Mouse (Mus musculus): ENCODE measurements around the gene Cryzl2. TPM values are rescaled to one million over a fixed set of nuclear protein-coding genes. Genes with fewer than 3 reads are reported as not detected.
A peak's percentile ranks its signal among the peaks of the same experiment; 100 is the strongest.

Gene Cryzl2
- total and polyA plus RNA-seq, 2 experiments from 2014 or later, result 11.4 to 11.6 TPM

DNA sequence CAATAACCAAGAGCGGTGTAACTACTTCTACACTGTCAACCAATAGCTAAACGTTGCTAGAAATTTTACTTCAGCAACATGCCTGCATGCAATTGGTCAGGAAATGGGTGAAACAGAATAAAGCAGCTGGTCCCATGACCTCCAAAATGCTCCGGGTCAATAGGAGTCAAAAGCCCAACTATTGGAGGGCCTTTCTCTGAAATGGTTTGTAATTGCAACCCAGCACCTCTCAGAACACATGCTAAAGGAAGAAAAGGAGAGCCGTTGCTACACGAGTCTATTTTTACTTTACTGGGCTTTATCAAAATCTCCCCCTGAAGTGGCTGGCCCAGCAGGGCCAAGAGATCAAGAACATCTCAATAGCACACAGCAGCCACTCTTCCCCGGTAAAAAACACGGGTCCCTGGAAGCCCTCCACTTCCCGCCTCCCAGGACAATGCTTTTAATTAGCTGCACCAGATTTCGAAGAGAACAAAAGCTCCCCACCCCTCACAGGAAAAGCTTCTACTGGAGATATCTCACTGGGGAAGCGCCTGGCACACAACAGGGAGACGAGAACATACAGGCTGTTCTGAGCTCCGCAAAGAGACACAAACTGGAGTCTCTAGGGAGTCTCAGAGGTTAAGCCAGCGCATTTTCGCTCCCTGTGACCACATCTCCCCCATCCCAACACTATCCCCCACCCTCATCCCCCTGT is 15.2 kb upstream of the Cryzl2 start:
- Histone ChIP-seq H3K27me3 (ENCODE audit: insufficient read depth, low read length) (no peaks in the 10 kb centered on the region), H3K4me3 (ENCODE audit: low read length) (no peak overlapping the region), H3K27ac (no peak overlapping the region), H3K4me2 (ENCODE audit: low read depth, low read length) (peak overlapping the region; percentile 22; the same call in 1 of the 2 replicates), H3K36me3 (ENCODE audit: insufficient read depth, low read length) (no peaks in the 10 kb centered on the region), H3K4me1 (ENCODE audit: insufficient read depth, low read length) (0 out of 2 replicates have a peak, but pooled peaks cover 9% of the 10 kb centered on the region), H3K9me3 (ENCODE audit: low read length) (no peaks in the 10 kb centered on the region), H3K9ac (replicated peaks; ENCODE audit: low read length) (0 out of 2 replicates have a peak overlapping the region, but pooled peaks have one; percentile 9)
- 14% methylated on average over 14 of the region's 14 CpGs for WGBS
- DNase-seq (ENCODE audit: low spot score) (no peak), ATAC-seq (peak; percentile 10; the same call in 1 of the 2 replicates)
- no peak for TF ChIP-seq CTCF (IDR thresholded peaks at IDR 0.05; ENCODE audit: low read depth)

DNA sequence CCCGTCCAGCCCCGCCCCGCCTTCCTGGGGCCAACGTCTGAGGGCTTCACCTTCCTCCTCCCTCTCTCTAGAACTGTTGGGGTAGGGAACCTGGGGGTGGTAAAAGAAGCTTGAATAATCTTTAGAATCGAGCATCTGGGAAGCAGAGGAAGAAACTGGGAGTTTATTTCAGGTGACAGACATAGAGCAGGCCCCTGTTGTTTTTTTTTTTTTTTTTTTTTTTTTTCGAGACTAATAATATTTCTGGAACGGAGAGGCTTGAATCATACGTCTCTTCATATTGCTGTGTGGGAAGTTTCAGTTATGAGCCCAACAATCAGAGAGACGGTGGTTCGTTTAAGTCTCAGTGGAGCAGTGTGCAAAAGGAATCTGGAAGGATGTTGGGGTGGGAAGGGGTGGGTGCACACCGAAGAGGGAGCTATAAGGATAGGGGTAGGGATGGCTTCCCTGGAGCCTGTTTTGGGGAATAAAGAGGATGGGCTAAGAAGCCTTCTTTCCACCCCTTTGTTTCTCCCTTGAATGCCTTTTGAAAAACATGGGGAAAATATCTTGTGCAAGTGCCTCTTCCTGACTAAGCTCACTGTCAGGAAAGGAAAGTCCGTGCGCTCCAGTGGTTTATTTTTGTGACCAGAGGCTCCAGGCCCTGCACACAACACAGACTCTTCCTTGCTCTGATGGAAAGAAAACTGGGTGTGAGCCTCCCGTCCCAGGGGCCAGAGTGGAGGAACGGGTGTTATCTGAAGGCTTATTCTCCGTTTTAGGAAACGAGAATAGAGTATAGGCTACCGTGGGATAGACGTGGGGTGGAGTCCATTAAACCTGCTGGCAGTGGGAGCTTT is 14.4 kb upstream of the Cryzl2 start:
- Histone ChIP-seq H3K36me3 (ENCODE audit: insufficient read depth, low read length) (no peaks in the 10 kb centered on the region), H3K27me3 (ENCODE audit: insufficient read depth, low read length) (no peaks in the 10 kb centered on the region), H3K4me1 (ENCODE audit: insufficient read depth, low read length) (0 out of 2 replicates have a peak, but pooled peaks cover 9% of the 10 kb centered on the region), H3K9ac (replicated peaks; ENCODE audit: low read length) (0 out of 2 replicates have a peak overlapping the region, but pooled peaks have one; percentile 9), H3K4me3 (ENCODE audit: low read length) (no peak overlapping the region), H3K9me3 (ENCODE audit: low read length) (no peaks in the 10 kb centered on the region), H3K4me2 (ENCODE audit: low read depth, low read length) (peak overlapping the region; percentile 22; the same call in 1 of the 2 replicates), H3K27ac (no peak overlapping the region)
- DNase-seq (ENCODE audit: low spot score) (no peak), ATAC-seq (no peak)
- 25% methylated on average over 19 of the region's 19 CpGs for WGBS
- no peak for TF ChIP-seq CTCF (IDR thresholded peaks at IDR 0.05; ENCODE audit: low read depth)

GRCm38 (mm10) chr1:157444632-157445300 is 13.6 kb upstream of the Cryzl2 start:
- Histone ChIP-seq H3K9me3 (ENCODE audit: low read length) (no peaks in the 10 kb centered on the region), H3K9ac (replicated peaks; ENCODE audit: low read length) (no peak overlapping the region), H3K27me3 (ENCODE audit: insufficient read depth, low read length) (no peaks in the 10 kb centered on the region), H3K27ac (no peak overlapping the region), H3K36me3 (ENCODE audit: insufficient read depth, low read length) (no peaks in the 10 kb centered on the region), H3K4me3 (ENCODE audit: low read length) (no peak overlapping the region), H3K4me1 (ENCODE audit: insufficient read depth, low read length) (peaks cover 6% of the 10 kb centered on the region), H3K4me2 (ENCODE audit: low read depth, low read length) (no peak overlapping the region)
- 66% methylated on average over 13 of the region's 13 CpGs for WGBS
- DNase-seq (ENCODE audit: low spot score) (no peak), ATAC-seq (no peak)
- TF ChIP-seq CTCF (IDR thresholded peaks at IDR 0.05; ENCODE audit: low read depth), result no peak

DNA sequence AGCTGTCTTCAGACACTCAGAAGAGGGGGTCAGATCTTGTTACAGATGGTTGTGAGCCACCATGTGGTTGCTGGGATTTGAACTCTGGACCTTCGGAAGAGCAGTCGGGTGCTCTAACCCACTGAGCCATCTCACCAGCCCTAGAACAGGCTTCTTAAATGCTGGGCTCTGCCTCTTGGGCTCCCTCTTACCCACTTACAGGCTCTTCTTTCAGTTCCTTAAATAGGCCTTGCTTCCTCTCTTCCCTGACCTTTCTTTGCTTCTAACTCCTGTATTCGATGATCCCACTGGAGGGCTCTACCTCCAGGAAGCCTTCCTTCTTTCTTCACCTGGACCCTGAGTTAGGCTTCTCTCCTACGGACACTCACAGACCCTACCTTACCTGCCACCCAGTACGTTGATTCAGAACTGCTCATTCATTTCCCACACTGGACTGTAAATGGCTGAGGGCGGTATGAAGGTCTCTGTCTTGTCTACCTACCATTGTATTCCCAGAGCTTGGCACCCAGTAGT is 12.9 kb upstream of the Cryzl2 start:
- no peaks in the 10 kb centered on the region for H3K9me3 ChIP-seq (ENCODE audit: low read length)
- no peak overlapping the region for H3K4me2 ChIP-seq (ENCODE audit: low read depth, low read length)
- DNase-seq (ENCODE audit: low spot score) (no peak), ATAC-seq (no peak)
- TF ChIP-seq CTCF (IDR thresholded peaks at IDR 0.05; ENCODE audit: low read depth), result no peak
- no peaks in the 10 kb centered on the region for H3K36me3 ChIP-seq (ENCODE audit: insufficient read depth, low read length)
- H3K27ac ChIP-seq, result no peak overlapping the region
- 92% methylated on average over 6 of the region's 6 CpGs for WGBS
- H3K4me3 ChIP-seq (ENCODE audit: low read length), result no peak overlapping the region
- H3K27me3 ChIP-seq (ENCODE audit: insufficient read depth, low read length), result no peaks in the 10 kb centered on the region
- no peak overlapping the region for H3K9ac ChIP-seq (replicated peaks; ENCODE audit: low read length)
- peaks cover 9% of the 10 kb centered on the region for H3K4me1 ChIP-seq (ENCODE audit: insufficient read depth, low read length)

DNA sequence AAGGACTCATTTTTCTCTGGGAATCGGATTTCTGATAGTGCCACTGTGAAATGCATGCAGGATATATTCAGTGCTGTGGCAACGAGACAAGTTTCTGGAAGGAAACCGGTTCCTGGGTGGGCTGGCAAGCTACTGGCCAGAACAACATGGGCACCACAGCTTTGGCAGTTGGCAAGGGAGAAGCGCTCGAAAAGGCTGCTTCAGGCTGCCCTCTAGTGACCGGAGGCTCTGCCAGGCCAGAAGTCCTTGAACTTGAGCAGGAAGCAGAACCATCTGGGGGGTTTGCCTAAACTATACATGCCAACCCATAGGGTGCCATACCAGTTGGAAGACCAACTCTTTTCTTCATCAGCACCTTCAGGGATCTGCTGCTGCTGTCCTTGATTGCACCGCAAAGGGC is 12.1 kb upstream of the Cryzl2 start:
- Histone ChIP-seq H3K4me3 (ENCODE audit: low read length) (no peak overlapping the region), H3K9ac (replicated peaks; ENCODE audit: low read length) (no peak overlapping the region), H3K27me3 (ENCODE audit: insufficient read depth, low read length) (no peaks in the 10 kb centered on the region), H3K36me3 (ENCODE audit: insufficient read depth, low read length) (no peaks in the 10 kb centered on the region), H3K4me1 (ENCODE audit: insufficient read depth, low read length) (peaks cover 9% of the 10 kb centered on the region), H3K9me3 (ENCODE audit: low read length) (no peaks in the 10 kb centered on the region), H3K27ac (no peak overlapping the region), H3K4me2 (ENCODE audit: low read depth, low read length) (no peak overlapping the region)
- peak; percentile 89 for DNase-seq (ENCODE audit: low spot score)
- 43% methylated on average over 7 of the region's 7 CpGs for WGBS
- peak; percentile 77 for TF ChIP-seq CTCF (IDR thresholded peaks at IDR 0.05; ENCODE audit: low read depth)
- peak; percentile 60 for ATAC-seq

- H3K4me1 ChIP-seq (ENCODE audit: insufficient read depth, low read length), result peaks cover 9% of the 10 kb centered on the region
- no peaks in the 10 kb centered on the region for H3K9me3 ChIP-seq (ENCODE audit: low read length)
- no peak overlapping the region for H3K9ac ChIP-seq (replicated peaks; ENCODE audit: low read length)
- H3K4me3 ChIP-seq (ENCODE audit: low read length), result no peak overlapping the region
- TF ChIP-seq CTCF (IDR thresholded peaks at IDR 0.05; ENCODE audit: low read depth), result no peak
- ATAC-seq (peak; percentile 19; the same call in 1 of the 2 replicates), DNase-seq (ENCODE audit: low spot score) (no peak)
- H3K27ac ChIP-seq, result no peak overlapping the region
- no peaks in the 10 kb centered on the region for H3K36me3 ChIP-seq (ENCODE audit: insufficient read depth, low read length)
- WGBS, result 28% methylated on average over 4 of the region's 4 CpGs
- H3K27me3 ChIP-seq (ENCODE audit: insufficient read depth, low read length), result no peaks in the 10 kb centered on the region
- no peak overlapping the region for H3K4me2 ChIP-seq (ENCODE audit: low read depth, low read length)
These were observed 11.2 kb upstream of the Cryzl2 start for GRCm38 (mm10) chr1:157447142-157447541.
